Mouse (Mus musculus) midbrain, embryonic 12.5 days (tissue): Measurements from ENCODE around the gene Zfp607a. TPM values are rescaled to one million over a fixed set of nuclear protein-coding genes. Genes with fewer than 3 reads are reported as not detected.

Experiments used
- ATAC-seq: fragments of 200-750 bp; cut with Nextera tagmentation; 2 replicates; pipeline ENCODE4 v1.8.0; 2017; ENCODE audit warnings: low read depth, moderate TSS enrichment, moderate library complexity; ENCODE audit not compliant: low FRiP score
- H3K27ac ChIP-seq: fragments of 300-500 bp; sonication (generic); replicated peaks from 2 replicates; pipeline ENCODE4 v1.5.1; 2016; ENCODE audit warnings: mild to moderate bottlenecking
- H3K27me3 ChIP-seq: fragments of 300-500 bp; sonication (generic); 2 replicates; pipeline ENCODE4 v1.6.1; 2016; ENCODE audit warnings: mild to moderate bottlenecking
- H3K36me3 ChIP-seq: fragments of 300-500 bp; sonication (generic); 2 replicates; pipeline ENCODE4 v1.6.1; 2016
- H3K4me1 ChIP-seq: fragments of 300-500 bp; sonication (generic); 2 replicates; pipeline ENCODE4 v1.6.1; 2016
- H3K4me2 ChIP-seq: fragments of 300-500 bp; sonication (generic); replicated peaks from 2 replicates; pipeline ENCODE4 v1.6.1; 2016; ENCODE audit warnings: mild to moderate bottlenecking, moderate library complexity
- H3K4me3 ChIP-seq: fragments of 300-500 bp; sonication (generic); 2 replicates; pipeline ENCODE4 v1.5.1; 2016; ENCODE audit warnings: mild to moderate bottlenecking
- H3K9ac ChIP-seq: fragments of 300-500 bp; sonication (generic); replicated peaks from 2 replicates; pipeline ENCODE4 v1.6.1; 2016; ENCODE audit warnings: mild to moderate bottlenecking, moderate library complexity
- H3K9me3 ChIP-seq: fragments of 300-500 bp; sonication (generic); 2 replicates; pipeline ENCODE4 v1.6.1; 2016; ENCODE audit warnings: mild to moderate bottlenecking
- WGBS: fragments of 180-500 bp; shearing (Covaris S2); methylation state at CpG from one replicate; pipeline ENCODE4 v1.1.7; 2016; 5-methylcytosine and 5-hydroxymethylcytosine counted together
- polyA plus RNA-seq: library from polyadenylated mRNA; unstranded; fragments of >200 nt; fragmentation: Nextera tagmentation; extraction: Ambion mirVana; gene quantifications from 2 replicates; pipeline ENCODE4 v1.2.1, GENCODE M21; 2016

Zfp607a gene
- 2.8 and 3.1 TPM in 2 replicates for polyA plus RNA-seq

DNA sequence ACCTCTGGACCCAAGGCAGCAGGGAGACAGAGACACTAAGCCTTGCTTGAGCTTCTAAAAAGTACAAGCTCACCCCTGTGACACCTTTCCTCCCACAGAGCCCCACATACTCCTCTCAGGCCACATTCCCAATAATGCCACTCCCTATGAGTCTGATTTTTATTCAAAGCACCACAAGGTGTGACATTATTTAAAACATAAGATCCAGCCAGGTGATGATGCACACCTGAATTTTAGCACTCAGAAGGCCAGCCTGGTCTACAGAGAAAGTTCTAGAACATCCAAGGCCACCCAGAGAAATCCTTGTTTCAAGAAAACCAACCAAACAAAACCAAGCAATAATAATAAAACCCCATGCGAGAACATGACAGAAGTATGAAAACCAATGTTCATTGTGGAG is at the start of gene Zfp607a:
TSS of gene Zfp607a (plus strand) at position 301 of the 400 bp plus-strand sequence.
- Histone ChIP-seq H3K27me3 (no peaks in the 10 kb centered on the region), H3K4me2 (no peak within 1 kb of the TSS), H3K36me3 (peaks cover 30% of the 10 kb centered on the region), H3K4me1 (peaks cover 18% of the 10 kb centered on the region), H3K9me3 (no peaks in the 10 kb centered on the region), H3K27ac (no peak within 1 kb of the TSS), H3K4me3 (no peak within 1 kb of the TSS), H3K9ac (no peak within 1 kb of the TSS)
- no peak for ATAC-seq
- 100% methylated on average over 1 of the region's 1 CpGs for WGBS

DNA sequence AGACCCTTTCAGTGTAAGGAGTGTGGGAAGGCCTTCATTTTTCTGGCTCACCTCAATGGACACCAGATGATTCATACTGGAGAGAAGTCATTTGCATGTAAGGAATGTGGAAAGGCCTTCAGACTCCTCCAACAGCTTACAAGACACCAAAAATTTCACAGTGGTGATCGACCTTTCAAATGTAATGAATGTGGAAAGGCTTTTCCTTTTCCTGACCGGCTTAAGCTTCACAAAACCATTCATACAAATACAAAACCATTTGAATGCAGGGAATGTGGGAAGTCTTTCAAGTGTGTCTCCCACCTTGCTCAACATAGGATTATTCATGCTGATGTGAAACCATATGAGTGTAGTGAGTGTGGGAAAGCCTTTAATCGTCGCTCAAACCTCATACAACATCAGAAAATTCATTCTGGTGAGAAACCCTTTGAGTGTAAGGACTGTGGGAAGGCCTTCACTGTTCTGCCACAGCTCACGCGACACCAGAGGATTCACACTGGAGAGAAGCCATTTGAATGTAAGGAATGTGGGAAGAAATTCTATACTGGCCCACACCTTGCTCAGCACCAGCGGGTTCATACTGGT is 38.7 kb upstream of the Zfp607a start:
- peaks cover 49% of the 10 kb centered on the region for H3K36me3 ChIP-seq
- WGBS = 88% methylated on average over 7 of the region's 7 CpGs
- H3K4me1 ChIP-seq = no peaks in the 10 kb centered on the region
- no peak overlapping the region for H3K27ac ChIP-seq
- H3K4me2 ChIP-seq = no peak overlapping the region
- H3K27me3 ChIP-seq = no peaks in the 10 kb centered on the region
- H3K4me3 ChIP-seq = no peak overlapping the region
- H3K9me3 ChIP-seq = no peaks in the 10 kb centered on the region
- no peak overlapping the region for H3K9ac ChIP-seq
- no peak for ATAC-seq

DNA sequence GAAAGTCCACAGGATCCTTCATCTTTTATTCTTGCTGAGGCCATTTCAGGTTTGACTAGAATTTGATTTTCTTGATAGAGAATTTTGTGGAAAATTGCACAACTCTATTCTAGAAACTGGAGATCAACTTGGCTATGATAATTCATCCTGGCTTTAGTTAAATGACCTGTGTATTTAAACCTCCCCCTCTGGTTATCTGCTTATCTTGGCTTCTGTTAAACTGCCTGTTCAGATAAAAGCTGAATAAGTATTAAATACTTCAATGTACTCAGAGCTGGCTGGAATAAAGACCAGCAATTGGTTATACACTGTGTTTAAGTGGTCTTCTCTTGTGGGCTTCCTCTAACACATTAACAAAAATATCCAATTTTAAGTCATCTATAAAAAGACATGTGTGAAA is 34.7 kb upstream of the Zfp607a start:
- Histone ChIP-seq H3K36me3 (peaks cover 39% of the 10 kb centered on the region), H3K9ac (no peak overlapping the region)
- no peak for ATAC-seq

GRCm38 (mm10) chr7:27834131-27834530 is 23.2 kb upstream of the Zfp607a start:
- WGBS = 93% methylated on average over 2 of the region's 2 CpGs

More for the DNA sequence above, 34.7 kb upstream of the Zfp607a start:
- H3K27ac ChIP-seq = no peak overlapping the region
- H3K27me3 ChIP-seq = no peaks in the 10 kb centered on the region
- peaks cover 8% of the 10 kb centered on the region; the same call in 1 of the 2 replicates for H3K9me3 ChIP-seq
- H3K4me1 ChIP-seq = no peaks in the 10 kb centered on the region
- H3K4me2 ChIP-seq = no peak overlapping the region
- no peak overlapping the region for H3K4me3 ChIP-seq

DNA sequence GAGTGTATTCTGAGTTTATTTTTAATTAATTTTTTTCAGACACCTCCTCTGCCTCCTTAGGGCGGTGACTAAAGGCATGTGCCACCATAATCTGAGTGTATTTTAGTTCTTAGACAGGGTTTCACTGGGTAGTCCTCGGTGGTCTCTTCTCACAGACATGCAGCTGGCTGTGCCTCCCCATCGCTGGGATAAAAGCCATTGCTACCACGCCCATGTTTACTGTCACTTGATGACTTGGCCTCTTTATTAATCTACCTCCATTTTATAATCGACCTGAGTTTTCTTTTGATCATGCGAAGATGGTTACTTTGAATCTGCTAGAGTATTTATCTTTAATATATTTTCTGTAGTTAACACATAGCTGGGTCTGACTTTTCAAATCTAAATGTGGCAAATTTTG is 19.4 kb upstream of the Zfp607a start:
- WGBS = 30% methylated on average over 6 of the region's 6 CpGs
- peak overlapping the region; percentile 84 for H3K27ac ChIP-seq
- peak; percentile 47; the same call in 1 of the 2 replicates for ATAC-seq
- H3K4me3 ChIP-seq = peak overlapping the region; percentile 60
- H3K9me3 ChIP-seq = no peaks in the 10 kb centered on the region
- peak overlapping the region; percentile 63 for H3K9ac ChIP-seq
- 0 out of 2 replicates have a peak, but pooled peaks cover 3% of the 10 kb centered on the region for H3K27me3 ChIP-seq
- peak overlapping the region; percentile 67 for H3K4me2 ChIP-seq
- H3K36me3 ChIP-seq = no peaks in the 10 kb centered on the region
- H3K4me1 ChIP-seq = peaks cover 12% of the 10 kb centered on the region

More at GRCm38 (mm10) chr7:27834131-27834530, 23.2 kb upstream of the Zfp607a start:
- no peaks in the 10 kb centered on the region for H3K9me3 ChIP-seq
- H3K36me3 ChIP-seq = no peaks in the 10 kb centered on the region
- no peak overlapping the region for H3K4me3 ChIP-seq
- H3K4me2 ChIP-seq = no peak overlapping the region
- H3K27ac ChIP-seq = no peak overlapping the region
- H3K27me3 ChIP-seq = 0 out of 2 replicates have a peak, but pooled peaks cover 3% of the 10 kb centered on the region
- ATAC-seq = no peak
- peaks cover 8% of the 10 kb centered on the region for H3K4me1 ChIP-seq
- no peak overlapping the region for H3K9ac ChIP-seq

DNA sequence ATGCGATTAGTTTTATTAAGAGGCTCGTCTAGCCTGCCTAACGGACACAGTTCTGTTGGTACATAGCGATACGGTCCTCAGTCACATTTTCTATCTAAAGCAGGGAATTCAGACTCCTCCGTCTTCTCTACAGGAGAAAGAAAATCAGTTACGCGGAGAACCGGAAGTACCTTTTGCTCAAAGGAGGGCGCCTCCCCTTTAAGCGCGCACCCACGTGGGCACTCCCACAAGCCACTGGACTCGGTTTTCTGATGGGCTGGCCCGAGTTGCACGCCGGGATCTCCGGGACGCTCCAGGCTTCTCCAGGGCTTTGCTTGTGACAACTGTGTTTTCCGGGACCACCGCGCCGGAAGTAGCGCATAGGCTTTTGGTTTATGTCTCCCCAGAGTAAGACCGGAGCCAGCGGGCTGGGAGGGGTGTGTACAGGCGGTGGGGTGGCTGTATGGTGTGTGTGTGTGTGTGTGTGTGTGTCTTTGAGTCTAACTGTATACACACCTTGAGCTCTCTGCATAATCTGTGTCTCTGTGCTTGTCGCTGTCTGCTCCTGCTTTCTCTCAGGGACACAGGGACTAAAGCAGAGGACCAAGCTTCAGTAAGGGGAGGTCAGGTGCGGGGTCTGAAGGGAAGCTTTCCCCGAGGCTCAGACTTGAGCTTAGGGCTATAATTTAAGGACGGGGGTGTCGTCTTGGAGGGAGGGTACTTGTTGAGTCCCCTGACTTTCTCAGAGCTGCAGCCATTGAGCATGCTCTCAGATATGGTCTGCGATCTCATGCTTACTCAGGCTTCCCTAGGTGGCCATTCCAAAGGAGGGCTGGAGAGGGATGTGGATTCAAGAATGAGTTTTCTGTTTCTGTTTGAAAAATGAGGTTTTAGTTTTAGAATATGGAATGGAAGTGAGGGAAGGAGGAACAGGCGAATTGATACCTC is 18.7 kb upstream of the Zfp607a start, which contains the start of gene Zfp59:
TSS of gene Zfp59 (plus strand) at position 285 of the 927 bp plus-strand sequence.
- ATAC-seq = peak; percentile 97
- Histone ChIP-seq H3K4me3 (peak within 1 kb of the TSS; percentile 60), H3K4me2 (peak within 1 kb of the TSS; percentile 67), H3K4me1 (peaks cover 12% of the 10 kb centered on the region), H3K9me3 (no peaks in the 10 kb centered on the region), H3K36me3 (no peaks in the 10 kb centered on the region), H3K27ac (peak within 1 kb of the TSS; percentile 84), H3K9ac (peak within 1 kb of the TSS; percentile 63), H3K27me3 (0 out of 2 replicates have a peak, but pooled peaks cover 3% of the 10 kb centered on the region)
- WGBS = 4% methylated on average over 34 of the region's 34 CpGs

DNA sequence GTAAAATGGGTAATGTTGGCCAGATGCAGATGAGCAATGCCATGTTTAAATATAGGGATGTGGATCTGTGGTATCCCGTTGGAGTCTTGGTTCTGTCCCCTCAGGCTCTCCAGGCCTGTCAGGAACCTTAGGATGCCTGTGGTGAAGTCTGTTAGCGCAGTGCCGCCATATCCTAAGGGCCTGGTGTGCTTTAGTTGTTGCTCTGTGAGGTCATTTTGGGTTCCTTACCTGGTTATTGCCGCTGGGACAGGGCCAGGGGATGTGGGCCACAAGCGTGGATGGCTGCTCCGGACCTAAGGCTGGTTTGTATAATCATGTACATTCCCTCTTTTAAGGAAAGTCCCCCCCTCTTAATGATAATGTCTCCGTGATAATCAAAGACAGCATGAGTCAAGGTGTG is 17.7 kb upstream of the Zfp607a start:
- WGBS = 97% methylated on average over 7 of the region's 7 CpGs
- H3K4me3 ChIP-seq = no peak overlapping the region
- H3K9ac ChIP-seq = no peak overlapping the region
- ATAC-seq = no peak
- no peak overlapping the region for H3K4me2 ChIP-seq
- no peaks in the 10 kb centered on the region for H3K9me3 ChIP-seq
- H3K27ac ChIP-seq = no peak overlapping the region
- H3K27me3 ChIP-seq = 0 out of 2 replicates have a peak, but pooled peaks cover 3% of the 10 kb centered on the region
- peaks cover 12% of the 10 kb centered on the region for H3K4me1 ChIP-seq
- H3K36me3 ChIP-seq = peaks cover 3% of the 10 kb centered on the region

GRCm38 (mm10) chr7:27840104-27840503 is 17.2 kb upstream of the Zfp607a start:
- no peak overlapping the region for H3K9ac ChIP-seq
- H3K27me3 ChIP-seq = 0 out of 2 replicates have a peak, but pooled peaks cover 3% of the 10 kb centered on the region
- peaks cover 8% of the 10 kb centered on the region for H3K36me3 ChIP-seq
- no peak for ATAC-seq
- no peak overlapping the region for H3K4me3 ChIP-seq
- no peak overlapping the region for H3K27ac ChIP-seq
- 87% methylated on average over 6 of the region's 6 CpGs for whole genome bisulfite sequencing
- no peak overlapping the region for H3K4me2 ChIP-seq
- no peaks in the 10 kb centered on the region for H3K9me3 ChIP-seq
- peaks cover 12% of the 10 kb centered on the region for H3K4me1 ChIP-seq

DNA sequence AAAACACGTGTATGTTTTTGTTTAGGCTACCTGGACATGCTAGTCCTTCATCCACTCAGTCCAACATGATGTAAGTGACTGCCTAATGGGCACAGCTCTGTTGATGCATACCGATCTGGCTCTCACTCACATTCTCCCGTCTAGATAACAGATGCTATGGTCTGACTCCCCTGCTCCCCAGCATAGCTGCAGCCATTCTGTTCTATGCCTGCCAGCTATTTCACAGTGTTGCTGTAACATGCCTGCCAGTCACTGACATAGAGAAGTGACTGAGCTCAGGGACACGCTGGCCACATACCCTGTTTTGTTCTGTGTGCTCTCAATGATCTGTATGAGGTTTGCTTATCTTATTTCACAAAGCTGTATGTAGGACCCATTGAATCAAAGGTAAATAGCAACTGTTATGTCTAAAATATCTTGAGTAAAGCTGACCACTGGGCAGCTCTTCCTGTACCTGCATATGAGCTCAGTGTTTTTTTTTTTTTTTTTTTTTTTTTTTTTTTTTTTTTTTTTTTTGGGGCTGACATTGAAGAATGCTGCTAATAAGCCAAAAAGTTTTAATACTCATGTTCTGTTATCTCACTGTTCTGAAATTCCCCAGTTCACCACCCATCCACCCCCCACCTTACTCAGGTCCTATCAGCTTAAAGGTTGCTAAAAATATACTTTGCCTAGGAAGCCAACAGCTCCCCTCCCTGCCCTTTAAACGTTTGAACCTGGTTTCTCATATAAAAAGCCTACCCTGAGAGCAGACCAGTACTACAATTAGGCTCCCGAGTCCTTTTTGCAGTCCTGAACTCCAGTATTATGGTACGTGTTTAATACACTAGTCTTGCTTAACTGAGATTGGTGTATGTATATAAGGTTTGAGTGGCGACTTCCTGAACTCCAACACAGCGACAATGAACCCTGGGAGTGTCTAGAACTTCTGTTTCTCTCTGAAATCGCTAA is 2.2 kb downstream of the Zfp607a start:
- H3K9me3 ChIP-seq = no peaks in the 10 kb centered on the region
- no peak overlapping the region for H3K27ac ChIP-seq
- peak overlapping the region; percentile 82 for H3K4me2 ChIP-seq
- peaks cover 18% of the 10 kb centered on the region for H3K4me1 ChIP-seq
- H3K36me3 ChIP-seq = peaks cover 27% of the 10 kb centered on the region
- H3K27me3 ChIP-seq = no peaks in the 10 kb centered on the region
- WGBS = 33% methylated on average over 10 of the region's 10 CpGs
- ATAC-seq = no peak
- peak overlapping the region; percentile 68; the same call in 1 of the 2 replicates for H3K9ac ChIP-seq
- peak overlapping the region; percentile 59 for H3K4me3 ChIP-seq

- H3K9me3 ChIP-seq = no peaks in the 10 kb centered on the region
- ATAC-seq = peak; percentile 84; the same call in 1 of the 2 replicates
These were observed 3.3 kb downstream of the Zfp607a start for GRCm38 (mm10) chr7:27860396-27861235.

More at GRCm38 (mm10) chr7:27860396-27861235, 3.3 kb downstream of the Zfp607a start:
- Histone ChIP-seq H3K4me1 (peaks cover 18% of the 10 kb centered on the region), H3K27me3 (no peaks in the 10 kb centered on the region), H3K36me3 (peaks cover 30% of the 10 kb centered on the region), H3K4me2 (peak overlapping the region; percentile 82), H3K4me3 (peak overlapping the region; percentile 59), H3K9ac (peak overlapping the region; percentile 68), H3K27ac (peak overlapping the region; percentile 20; the same call in 1 of the 2 replicates)
- WGBS = under 1% methylated on average over 22 of the region's 22 CpGs
